Mouse (Mus musculus) kidney, postnatal 0 days (tissue): Measurements from ENCODE around the gene Gm19345. TPM values are rescaled to one million over a fixed set of nuclear protein-coding genes. Genes with fewer than 3 reads are reported as not detected.

Source experiments
- ATAC-seq: fragments of 200-750 bp; cut with Nextera tagmentation; replicated peaks from 2 replicates; pipeline ENCODE4 v1.8.0; 2017; ENCODE audit warnings: low read depth, moderate number of reproducible peaks, moderate TSS enrichment, moderate library complexity; ENCODE audit not compliant: low FRiP score
- DNase-seq: peaks from one replicate; pipeline ENCODE4 v3.0.0-alpha.2; 2016; ENCODE audit warnings: low spot score
- H3K27ac ChIP-seq: fragments of 300-500 bp; sonication (generic); 2 replicates; pipeline ENCODE4 v1.5.1; 2014; ENCODE audit warnings: mild to moderate bottlenecking
- H3K27me3 ChIP-seq: fragments of 300-500 bp; sonication (generic); 2 replicates; pipeline ENCODE4 v1.6.1; 2014; ENCODE audit warnings: low read length, mixed read lengths; ENCODE audit not compliant: insufficient read depth
- H3K36me3 ChIP-seq: fragments of 300-500 bp; sonication (generic); 2 replicates; pipeline ENCODE4 v1.6.1; 2014; ENCODE audit warnings: low read length, mixed read lengths; ENCODE audit not compliant: insufficient read depth
- H3K4me1 ChIP-seq: fragments of 300-500 bp; sonication (generic); replicated peaks from 2 replicates; pipeline ENCODE4 v1.6.1; 2014; ENCODE audit warnings: antibody characterized with exemption, low read length, mixed read lengths; ENCODE audit not compliant: insufficient read depth
- H3K4me2 ChIP-seq: fragments of 300-500 bp; sonication (generic); 2 replicates; pipeline ENCODE4 v1.6.1; 2014; ENCODE audit warnings: mild to moderate bottlenecking, low read length, moderate library complexity, mixed read lengths
- H3K4me3 ChIP-seq: fragments of 300-500 bp; sonication (generic); replicated peaks from 2 replicates; pipeline ENCODE4 v1.5.1; 2014; ENCODE audit warnings: low read depth, low read length
- H3K9ac ChIP-seq: fragments of 300-500 bp; sonication (generic); 2 replicates; pipeline ENCODE4 v1.6.1; 2014; ENCODE audit warnings: low read depth, low read length
- H3K9me3 ChIP-seq: fragments of 300-500 bp; sonication (generic); replicated peaks from 2 replicates; pipeline ENCODE4 v1.6.1; 2016; ENCODE audit warnings: low read length, inconsistent platforms, mixed read lengths
- CTCF ChIP-seq: IDR thresholded peaks from 2 replicates; pipeline ENCODE4 v1.5.1; 2016; ENCODE audit warnings: antibody characterized with exemption, low read depth, mild to moderate bottlenecking, moderate library complexity
- WGBS: fragments of 180-500 bp; shearing (Covaris S2); extraction: QIAGEN DNeasy Blood & Tissue Kit; methylation state at CpG from one replicate; pipeline ENCODE4 v1.1.7; 2014; 5-methylcytosine and 5-hydroxymethylcytosine counted together
- polyA plus RNA-seq: library from polyadenylated mRNA; unstranded; fragments of >200 nt; fragmentation: Nextera tagmentation; extraction: Ambion mirVana; gene quantifications from 2 replicates; pipeline ENCODE4 v1.2.1, GENCODE M21; 2015

Gm19345 gene
- polyA plus RNA-seq, 1 experiment from 2014 or later: not detected

- Histone ChIP-seq H3K36me3 (no peaks in the 10 kb centered on the region), H3K9me3 (no peaks in the 10 kb centered on the region), H3K9ac (0 out of 2 replicates have a peak overlapping the region, but pooled peaks have one; percentile 9), H3K4me3 (no peak overlapping the region), H3K27ac (peak overlapping the region; percentile 91), H3K27me3 (no peaks in the 10 kb centered on the region; the same call in 1 of the 2 replicates), H3K4me1 (peaks cover 20% of the 10 kb centered on the region), H3K4me2 (peak overlapping the region; percentile 32)
- DNase-seq (peak; percentile 88), ATAC-seq (peak; percentile 91)
- 24% methylated on average over 19 of the region's 26 CpGs for WGBS
- no peak for TF ChIP-seq CTCF
These were observed 27.4 kb upstream of the Gm19345 start for GRCm38 (mm10) chr7:19824182-19824973.

GRCm38 (mm10) chr7:19826756-19827155 is 25.0 kb upstream of the Gm19345 start:
- no peak overlapping the region for H3K9ac ChIP-seq
- H3K4me3 ChIP-seq: no peak overlapping the region
- DNase-seq (peak; percentile 15), ATAC-seq (no peak)
- no peak for TF ChIP-seq CTCF
- H3K27ac ChIP-seq: no peak overlapping the region
- no peaks in the 10 kb centered on the region for H3K27me3 ChIP-seq
- no peaks in the 10 kb centered on the region for H3K9me3 ChIP-seq
- WGBS: 49% methylated on average over 5 of the region's 6 CpGs
- H3K4me1 ChIP-seq: peaks cover 26% of the 10 kb centered on the region
- no peaks in the 10 kb centered on the region for H3K36me3 ChIP-seq
- no peak overlapping the region for H3K4me2 ChIP-seq

- no peak for TF ChIP-seq CTCF
- WGBS: 83% methylated on average over 3 of the region's 3 CpGs
- no peaks in the 10 kb centered on the region for H3K27me3 ChIP-seq
- H3K4me3 ChIP-seq: no peak overlapping the region
- no peak overlapping the region for H3K27ac ChIP-seq
- no peak overlapping the region for H3K4me2 ChIP-seq
- DNase-seq: no peak
- peaks cover 6% of the 10 kb centered on the region for H3K4me1 ChIP-seq
- no peak for ATAC-seq
- H3K9ac ChIP-seq: no peak overlapping the region
- H3K36me3 ChIP-seq: no peaks in the 10 kb centered on the region
- no peaks in the 10 kb centered on the region for H3K9me3 ChIP-seq
These were observed 22.1 kb upstream of the Gm19345 start for GRCm38 (mm10) chr7:19829694-19830093.

- WGBS: 26% methylated on average over 12 of the region's 13 CpGs
- no peak overlapping the region for H3K27ac ChIP-seq
- H3K36me3 ChIP-seq: no peaks in the 10 kb centered on the region
- ATAC-seq (peak; percentile 69), DNase-seq (peak; percentile 39)
- H3K4me2 ChIP-seq: no peak overlapping the region
- no peak overlapping the region for H3K4me3 ChIP-seq
- H3K9ac ChIP-seq: 0 out of 2 replicates have a peak overlapping the region, but pooled peaks have one; percentile 27
- no peaks in the 10 kb centered on the region for H3K27me3 ChIP-seq
- TF ChIP-seq CTCF: no peak
- peaks cover 6% of the 10 kb centered on the region for H3K4me1 ChIP-seq
- no peaks in the 10 kb centered on the region for H3K9me3 ChIP-seq
These were observed 21.1 kb upstream of the Gm19345 start for GRCm38 (mm10) chr7:19830682-19831156.

GRCm38 (mm10) chr7:19831837-19832236 is 20.0 kb upstream of the Gm19345 start:
- Histone ChIP-seq H3K4me2 (no peak overlapping the region), H3K9ac (no peak overlapping the region), H3K4me3 (no peak overlapping the region), H3K36me3 (no peaks in the 10 kb centered on the region), H3K9me3 (no peaks in the 10 kb centered on the region), H3K27me3 (no peaks in the 10 kb centered on the region), H3K4me1 (peaks cover 6% of the 10 kb centered on the region), H3K27ac (no peak overlapping the region)
- ATAC-seq: no peak
- TF ChIP-seq CTCF: no peak
- no peak for DNase-seq
- 49% methylated on average over 9 of the region's 9 CpGs for WGBS

GRCm38 (mm10) chr7:19834055-19834454 is 17.7 kb upstream of the Gm19345 start:
- no peaks in the 10 kb centered on the region for H3K36me3 ChIP-seq
- no peak overlapping the region for H3K4me3 ChIP-seq
- no peak overlapping the region for H3K9ac ChIP-seq
- no peak overlapping the region for H3K27ac ChIP-seq
- H3K27me3 ChIP-seq: no peaks in the 10 kb centered on the region
- H3K4me2 ChIP-seq: no peak overlapping the region
- ATAC-seq (no peak), DNase-seq (no peak)
- peaks cover 6% of the 10 kb centered on the region for H3K4me1 ChIP-seq
- 65% methylated on average over 3 of the region's 3 CpGs for WGBS
- no peaks in the 10 kb centered on the region for H3K9me3 ChIP-seq
- peak; percentile 28; the same call in 1 of the 2 replicates for TF ChIP-seq CTCF
